Mouse (Mus musculus) WW6 (cell line): ENCODE results near the gene Dlst.
A peak's percentile ranks its signal among the peaks of the same experiment; 100 is the strongest.
"Not testable (repeated sequence)": the region's sequence is repeated elsewhere in the genome, so short reads cannot be mapped to it uniquely, and the experiment has no call there.

Experiments used
- DNase-seq: peaks from one replicate; pipeline ENCODE4 v3.0.0-alpha.2; 2013; ENCODE audit warnings: low read depth, low spot score

Gene Dlst

GRCm38 (mm10) chr12:85113917-85114316, 3.3 kb downstream of the Dlst start:
- no peak for DNase-seq

GRCm38 (mm10) chr12:85115678-85116077, 5.0 kb downstream of the Dlst start:
- DNase-seq: no peak

GRCm38 (mm10) chr12:85121806-85122459, 11.3 kb downstream of the Dlst start:
- DNase-seq: no peak

- DNase-seq: no peak
Observed at GRCm38 (mm10) chr12:85123108-85123530, 12.5 kb downstream of the Dlst start.

- DNase-seq: no peak
Observed at GRCm38 (mm10) chr12:85123645-85124044, 13.0 kb downstream of the Dlst start.

- no peak for DNase-seq
Observed at GRCm38 (mm10) chr12:85124751-85125150, 14.1 kb downstream of the Dlst start.

GRCm38 (mm10) chr12:85126986-85127603, 16.5 kb downstream of the Dlst start:
- no peak for DNase-seq

GRCm38 (mm10) chr12:85129426-85129978, 18.9 kb downstream of the Dlst start:
- DNase-seq: no peak

GRCm38 (mm10) chr12:85131361-85131760, 20.7 kb downstream of the Dlst start:
- no peak for DNase-seq

GRCm38 (mm10) chr12:85134043-85134794, 23.6 kb downstream of the Dlst start:
- no peak for DNase-seq

GRCm38 (mm10) chr12:85135513-85136470, 25.2 kb downstream of the Dlst start:
- DNase-seq: no peak

- DNase-seq: no peak
Observed at GRCm38 (mm10) chr12:85136627-85137026, 26.0 kb downstream of the Dlst start.

- no peak for DNase-seq
Observed at GRCm38 (mm10) chr12:85140036-85140701, 29.5 kb downstream of the Dlst start.

- no peak for DNase-seq
Observed at GRCm38 (mm10) chr12:85141096-85141495, 30.5 kb downstream of the Dlst start.

- DNase-seq: peak; percentile 52
Observed at GRCm38 (mm10) chr12:85142803-85143202, 32.2 kb downstream of the Dlst start.

GRCm38 (mm10) chr12:85144276-85144675, 33.6 kb downstream of the Dlst start:
- not testable (repeated sequence) for DNase-seq

GRCm38 (mm10) chr12:85144821-85145220, 34.2 kb downstream of the Dlst start:
- DNase-seq: no peak

- DNase-seq: no peak
Observed at GRCm38 (mm10) chr12:85145630-85146029, 35.0 kb downstream of the Dlst start.

- no peak for DNase-seq
Observed at GRCm38 (mm10) chr12:85146355-85146754, 35.7 kb downstream of the Dlst start.

GRCm38 (mm10) chr12:85146881-85147280, 36.2 kb downstream of the Dlst start:
- no peak for DNase-seq
